Mouse (Mus musculus) stomach, postnatal 0 days (tissue): ENCODE measurements at regions not wholly inside any gene's neighbourhood (a gene's known extent, or its start where the extent isn't known, plus 50 kb on each side); places are given as distances from the start of the nearest gene placed in this dataset.

Experiments used
- CTCF ChIP-seq: IDR thresholded peaks from 2 replicates; pipeline ENCODE4 v1.5.1; 2016; ENCODE audit warnings: antibody characterized with exemption, low read depth, mild to moderate bottlenecking, moderate library complexity
- EP300 ChIP-seq: optimal IDR thresholded peaks from 2 replicates; pipeline ENCODE3; 2016; ENCODE audit warnings: antibody characterized with exemption

DNA sequence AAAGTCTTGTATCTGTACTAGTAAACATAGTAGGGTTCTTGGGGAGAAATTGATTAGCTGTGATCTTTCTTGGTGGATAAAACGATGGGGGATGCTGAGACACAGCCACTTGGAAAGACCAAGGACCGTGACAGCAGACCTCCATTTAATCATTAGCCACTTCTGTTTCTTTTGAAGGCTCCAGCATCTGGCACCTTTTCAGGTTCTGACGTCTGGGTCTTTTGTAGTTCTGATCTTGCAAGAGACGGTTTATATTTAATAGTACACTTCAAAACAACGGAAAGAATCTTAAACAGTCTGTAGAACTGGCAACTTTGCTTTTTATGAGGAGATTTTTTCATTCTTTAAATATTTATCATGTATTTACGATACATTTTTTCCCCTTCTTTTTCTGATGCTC lies 116.6 kb upstream of the 9330182O14Rik start:
- no peak for TF ChIP-seq CTCF
- TF ChIP-seq EP300 = no peak
